Mouse (Mus musculus) layer of hippocampus, adult 18-20 months (tissue): ENCODE measurements around the gene Degs1. TPM values are rescaled to one million over a fixed set of nuclear protein-coding genes. Genes with fewer than 3 reads are reported as not detected.

Source experiments
- DNase-seq, 2 experiments: peaks; one replicate each; pipeline ENCODE4 v3.0.0; 2022; ENCODE audit warnings: low spot score in 2 of 2
- total RNA-seq, 2 experiments: library from RNA; stranded (reverse); gene quantifications; 2 replicates each; pipeline ENCODE4 v1.2.3; 2021

The Degs1 gene
- total RNA-seq, 2 experiments from 2014 or later = 68.8 to 68.9 TPM

GRCm38 (mm10) chr1:182227141-182227963, 55.3 kb downstream of the Degs1 start:
- DNase-seq = no peak

GRCm38 (mm10) chr1:182226261-182226660, 56.3 kb downstream of the Degs1 start:
- no peak for DNase-seq

Other genes with a start within 250 kb of the Degs1 start
- gene Srp9, start 158.1 kb downstream of the Degs1 start, total RNA-seq = 10 to 100 TPM; 71.7 to 73.8 TPM
- gene Vmn1r1, start 118.3 kb downstream of the Degs1 start, total RNA-seq = not detected
- 10 to 100 TPM; 51.8 to 51.9 TPM for gene Fbxo28, start 58.8 kb upstream of the Degs1 start, total RNA-seq
- gene Trp53bp2, start 126.4 kb upstream of the Degs1 start, total RNA-seq = 10 to 100 TPM; 32.0 to 38.2 TPM
- gene Capn2, start 234.8 kb upstream of the Degs1 start, total RNA-seq = 10 to 100 TPM; 63.2 to 68.1 TPM